Mouse (Mus musculus) thymus, postnatal 25 days (tissue): ENCODE results near the gene Rps6kl1.

Experiments
- DNase-seq: peaks from one replicate; pipeline ENCODE4 v3.0.0; 2022

The Rps6kl1 gene

DNA sequence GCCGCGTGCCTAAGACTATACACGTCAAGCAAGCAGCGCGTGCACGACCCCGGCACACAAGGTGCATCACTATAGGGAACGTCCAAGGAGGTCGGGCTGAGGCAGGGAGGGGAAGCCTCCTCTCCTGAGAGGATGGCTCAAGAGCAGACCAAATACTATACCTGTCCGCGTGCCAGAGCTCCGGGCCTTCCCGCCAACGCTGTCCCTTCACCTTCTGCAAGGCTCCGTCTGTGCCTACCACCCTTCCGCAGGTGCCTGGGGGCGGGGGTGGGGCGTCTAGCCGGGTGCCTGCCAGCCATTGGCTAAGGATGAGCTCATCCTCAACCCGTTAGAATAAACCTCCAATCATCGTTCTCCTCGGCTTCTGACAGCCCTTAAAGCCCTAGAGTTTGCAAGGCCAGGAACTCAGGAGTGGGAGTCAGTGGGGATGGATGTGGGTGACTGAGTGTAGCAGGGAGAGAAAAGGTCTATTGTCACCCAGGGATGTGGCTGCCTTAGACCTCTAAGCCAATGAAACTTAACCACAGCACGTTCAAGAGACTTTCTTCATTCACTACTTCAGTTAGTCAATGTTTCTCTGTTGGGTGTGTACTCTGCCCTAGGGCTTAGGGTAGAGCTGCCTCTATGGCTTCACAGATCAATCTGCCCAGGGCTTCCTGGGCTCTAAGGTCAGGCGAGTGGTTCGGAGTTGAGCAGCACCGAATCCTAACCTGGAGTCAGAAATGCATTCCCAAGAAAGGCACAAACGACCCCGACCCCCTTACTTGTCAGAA is at the start of gene Rps6kl1:
Gene Rps6kl1, minus strand, starts transcription at position 263 of the 773 bp plus-strand sequence.
- peak; percentile 79 for DNase-seq

DNA sequence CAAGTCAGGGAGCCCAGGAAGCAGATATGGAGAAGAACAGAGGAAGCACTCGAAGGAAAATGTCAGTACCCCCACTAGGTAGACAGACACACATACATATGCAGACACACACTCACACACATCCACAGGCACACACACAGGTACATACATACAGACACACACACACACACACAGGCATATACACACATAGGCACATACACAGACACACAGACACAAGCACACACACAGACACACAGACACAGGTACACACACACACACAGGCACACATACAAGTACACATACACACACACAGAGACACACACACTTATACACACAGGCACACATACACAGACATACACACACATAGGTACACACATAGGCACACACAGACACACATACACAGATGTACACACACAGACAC is 48.9 kb upstream of the Rps6kl1 start:
- no peak for DNase-seq

DNA sequence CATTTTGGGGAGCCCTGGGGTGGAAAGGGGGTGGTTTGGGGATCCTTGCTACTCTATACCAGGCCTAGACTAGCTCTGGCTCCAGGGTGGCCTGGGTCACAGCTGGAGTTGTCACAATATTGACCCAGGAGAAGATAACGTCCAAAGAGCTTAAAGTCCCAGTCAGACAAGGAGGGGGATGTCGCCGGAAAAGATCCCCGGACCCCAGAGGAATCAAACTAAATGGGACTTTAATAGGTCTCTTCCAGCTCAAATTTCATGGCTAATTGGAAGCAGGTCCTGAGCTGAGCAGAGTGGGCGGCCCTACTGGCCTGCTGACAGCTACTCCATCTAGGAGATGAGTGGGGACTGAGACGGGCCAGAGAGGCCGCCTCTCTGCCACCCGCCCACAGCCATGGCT is 46.9 kb upstream of the Rps6kl1 start:
- DNase-seq: no peak

DNA sequence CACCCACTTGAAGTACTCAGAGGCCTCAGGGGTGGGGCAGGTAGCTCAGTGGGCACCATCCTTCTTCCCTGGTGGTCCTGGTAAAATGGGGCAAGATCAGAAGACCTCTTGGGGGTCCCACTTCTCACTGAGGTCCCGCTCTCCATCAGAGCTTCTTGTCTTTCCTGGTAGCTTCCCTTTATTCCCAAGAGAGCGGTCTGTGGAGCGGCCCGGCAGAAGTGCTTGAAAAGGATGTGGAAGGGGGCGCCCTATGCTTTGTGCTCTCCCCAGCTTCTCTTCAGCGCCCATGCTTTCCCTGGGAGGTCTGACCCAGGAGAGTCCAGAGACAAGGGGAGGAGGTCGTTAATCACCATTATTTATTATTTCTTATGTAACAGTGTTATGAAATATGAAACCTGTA is 46.3 kb upstream of the Rps6kl1 start:
- no peak for DNase-seq

DNA sequence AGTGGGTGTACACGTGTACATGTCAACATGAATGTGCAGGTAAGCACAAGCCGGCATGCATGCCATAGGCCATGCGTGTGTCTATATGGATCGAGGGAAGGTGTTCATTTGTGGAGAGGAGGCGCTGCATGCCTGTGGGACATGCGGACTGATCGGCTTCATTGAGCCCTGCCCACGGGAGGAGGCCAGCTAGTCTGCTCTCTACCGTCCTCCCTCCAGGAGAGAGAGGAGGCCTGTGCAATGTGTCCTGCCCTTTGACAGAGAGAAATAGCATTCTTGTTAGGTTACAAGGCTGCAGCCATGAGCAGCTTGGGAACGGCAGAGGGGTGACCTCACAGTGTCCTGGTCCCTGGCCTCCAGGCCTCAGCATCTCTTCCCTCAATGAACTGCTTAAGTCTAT is 45.1 kb upstream of the Rps6kl1 start:
- DNase-seq: no peak

DNA sequence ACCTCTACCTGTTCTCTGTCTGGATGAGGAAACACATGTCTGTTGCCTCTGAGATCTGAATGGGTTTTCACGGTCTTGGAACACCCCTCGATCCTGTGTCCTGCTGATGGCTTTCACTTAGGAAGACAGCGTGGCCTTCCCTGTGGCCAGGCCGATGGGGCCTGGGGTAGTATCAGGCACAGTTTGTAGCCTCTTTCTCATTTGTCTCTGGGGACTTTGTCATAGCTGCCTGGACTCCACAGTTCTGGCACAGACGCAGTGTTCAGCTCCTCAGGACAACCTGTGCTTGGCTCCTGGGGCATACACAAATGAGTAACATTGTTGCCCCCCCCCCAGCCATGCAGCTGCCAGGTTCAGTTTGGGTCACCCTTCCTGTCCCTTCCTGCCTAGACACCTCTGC is 44.0 kb upstream of the Rps6kl1 start:
- DNase-seq: no peak

DNA sequence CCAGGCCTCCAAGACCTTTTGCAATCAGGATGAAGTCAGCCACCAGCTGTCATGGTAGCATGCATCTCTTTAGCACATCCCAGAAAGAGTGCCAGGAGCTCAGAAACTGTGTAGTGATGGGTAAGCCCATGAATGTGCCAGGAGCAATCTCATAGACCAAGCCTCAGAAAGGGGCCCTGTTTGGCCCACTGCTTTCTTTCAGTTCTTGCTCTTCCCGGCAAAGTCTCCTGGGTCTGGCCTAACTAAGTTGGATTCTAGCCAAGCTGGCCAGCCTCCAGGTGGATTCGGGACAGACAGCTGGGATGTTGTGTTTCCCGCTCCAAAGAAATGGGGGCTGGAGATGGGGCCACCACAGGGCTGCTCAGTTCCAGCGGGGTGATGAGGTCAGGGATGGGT is 43.6 kb upstream of the Rps6kl1 start:
- DNase-seq: no peak

DNA sequence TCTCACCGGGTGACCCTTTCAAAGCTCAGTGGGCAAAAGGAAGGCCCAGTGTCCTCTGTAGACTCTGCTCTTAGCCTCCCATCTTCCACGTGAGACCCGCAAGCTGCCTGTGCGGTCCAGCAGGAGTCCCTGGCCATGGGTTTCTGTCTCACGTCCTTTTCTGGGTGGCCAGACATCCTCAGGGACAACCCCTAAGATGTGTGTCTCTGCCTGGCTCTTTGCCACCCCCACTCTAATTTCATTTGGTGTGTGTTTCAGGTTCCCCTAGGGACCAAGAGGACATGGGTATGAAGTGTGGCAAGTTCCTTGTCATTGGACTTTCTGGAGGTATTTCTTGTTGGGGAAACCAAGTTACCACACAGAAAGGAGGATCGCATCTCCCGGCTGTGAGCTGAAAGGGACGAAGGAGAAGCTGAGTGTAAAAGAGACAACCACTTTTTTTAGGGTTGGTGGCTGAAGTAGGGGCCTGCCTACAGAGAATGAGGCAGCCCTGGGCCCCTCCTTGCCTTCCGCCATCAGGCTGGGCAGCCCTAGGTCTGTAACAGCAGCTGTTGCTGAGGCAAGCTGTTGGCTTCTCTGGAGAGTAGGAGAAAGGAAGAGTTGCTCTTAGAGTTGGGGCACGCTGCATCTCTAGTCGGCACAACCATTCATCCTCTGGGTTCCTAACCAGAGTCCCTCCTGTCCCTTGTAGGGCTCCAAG is 43.0 kb upstream of the Rps6kl1 start:
- no peak for DNase-seq

DNA sequence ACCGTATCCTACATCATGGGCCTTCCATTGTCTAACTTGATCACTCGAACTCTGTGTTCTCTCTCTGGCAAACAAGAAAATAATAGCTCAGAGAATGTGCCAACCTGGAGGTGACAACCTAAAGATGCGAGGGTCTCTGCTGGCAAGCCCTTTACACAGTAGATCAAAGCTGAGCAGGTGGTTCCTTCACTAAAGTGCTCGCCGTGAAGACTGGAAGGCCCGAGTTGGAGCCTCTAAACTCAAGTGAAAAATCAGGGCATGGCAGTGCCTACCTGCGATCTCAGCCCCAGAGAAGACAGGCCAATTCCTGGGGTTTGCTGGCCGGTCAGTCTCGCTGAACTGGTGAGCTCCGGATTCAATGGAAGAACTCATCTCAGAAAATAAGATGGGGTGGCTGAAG is 42.1 kb upstream of the Rps6kl1 start:
- DNase-seq: no peak

DNA sequence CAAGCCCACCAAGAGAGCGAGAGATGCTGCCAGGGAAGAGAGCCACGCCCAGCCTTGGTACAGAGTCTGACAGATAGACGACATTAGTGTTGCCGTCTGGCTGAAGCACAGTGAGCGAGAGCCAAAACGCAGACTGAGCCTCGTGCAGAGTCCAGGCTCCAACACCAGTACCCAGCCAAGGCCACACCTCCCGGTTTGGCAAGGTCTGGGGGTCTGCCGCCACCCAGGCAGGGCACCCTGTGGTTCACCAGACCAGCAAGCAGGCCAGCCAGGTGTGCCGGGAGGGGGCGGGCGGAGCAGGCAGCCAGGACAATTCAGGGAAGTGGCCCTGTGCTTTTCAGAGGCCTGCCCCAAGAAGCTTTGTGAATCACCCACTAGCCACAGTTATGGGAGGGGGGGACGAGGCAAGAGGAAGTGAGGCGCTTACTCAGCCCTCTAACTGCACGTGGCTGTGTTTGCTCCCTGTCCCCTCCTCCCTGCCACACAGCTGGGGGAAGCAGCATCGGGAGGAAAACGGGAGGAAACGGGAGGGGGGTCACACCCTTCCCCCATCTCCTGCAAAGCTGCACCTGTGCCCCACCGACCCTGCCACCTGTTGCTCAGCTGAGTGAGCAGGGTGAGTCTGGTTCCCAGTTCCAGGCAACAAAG is 41.5 kb upstream of the Rps6kl1 start:
- DNase-seq: peak; percentile 78

DNA sequence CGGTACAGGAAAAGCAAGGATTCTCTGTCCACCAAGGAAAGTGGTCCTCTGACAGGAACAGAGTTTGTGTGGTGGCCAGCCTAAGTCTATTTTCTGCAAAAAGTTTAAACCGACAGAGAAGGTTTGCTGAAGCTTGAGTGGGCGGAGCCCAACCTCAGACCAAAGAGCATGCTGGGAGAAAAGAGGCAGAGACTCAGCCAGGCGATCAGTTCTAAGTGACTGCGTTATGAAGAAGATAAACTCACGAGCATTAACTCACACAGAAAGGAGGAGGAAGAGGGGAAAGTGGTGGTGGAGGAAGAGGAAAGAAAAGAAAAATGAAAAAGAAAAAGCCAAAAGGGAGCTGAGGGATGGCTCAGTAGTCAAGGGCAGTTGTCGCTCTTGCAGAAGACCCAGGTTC is 39.2 kb upstream of the Rps6kl1 start:
- DNase-seq: no peak

DNA sequence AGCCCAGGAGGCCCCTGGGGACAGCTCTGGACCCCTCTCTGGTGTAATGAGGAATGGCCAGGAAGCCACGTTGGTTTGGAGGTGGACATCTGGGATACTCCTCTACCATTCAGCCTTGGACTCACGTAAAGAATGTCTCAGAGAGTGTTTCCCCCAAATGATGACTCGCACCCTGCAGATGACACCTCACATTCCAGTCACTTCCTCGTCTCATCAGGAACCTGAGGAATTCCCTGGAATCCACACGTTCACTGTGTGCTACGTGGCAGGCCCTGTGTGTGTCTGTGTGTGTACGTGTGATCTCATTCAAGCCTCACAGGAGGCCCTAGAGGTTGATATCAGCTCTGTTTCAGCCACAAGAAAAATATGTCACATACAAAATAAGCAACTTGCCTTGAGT is 35.3 kb upstream of the Rps6kl1 start:
- DNase-seq: no peak

DNA sequence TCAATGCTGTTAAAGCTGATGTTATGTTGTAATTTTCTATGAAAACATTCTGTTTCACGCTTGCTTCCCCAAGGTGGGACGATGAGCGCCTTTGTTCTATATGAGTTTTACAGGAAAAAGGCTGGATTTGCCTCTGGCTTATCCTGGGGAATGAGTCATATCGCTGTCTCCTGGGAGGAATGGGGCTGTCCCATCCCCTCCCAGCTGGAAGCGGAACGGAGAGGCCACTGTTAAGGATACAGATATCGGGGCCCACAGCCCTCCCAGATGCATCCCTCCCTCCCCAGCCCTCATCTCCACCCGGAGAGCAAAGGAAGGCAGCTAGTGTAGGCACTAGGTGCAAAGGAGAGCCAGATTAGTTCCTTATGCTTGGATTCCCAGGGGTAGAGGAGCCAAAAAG is 34.7 kb upstream of the Rps6kl1 start:
- no peak for DNase-seq

DNA sequence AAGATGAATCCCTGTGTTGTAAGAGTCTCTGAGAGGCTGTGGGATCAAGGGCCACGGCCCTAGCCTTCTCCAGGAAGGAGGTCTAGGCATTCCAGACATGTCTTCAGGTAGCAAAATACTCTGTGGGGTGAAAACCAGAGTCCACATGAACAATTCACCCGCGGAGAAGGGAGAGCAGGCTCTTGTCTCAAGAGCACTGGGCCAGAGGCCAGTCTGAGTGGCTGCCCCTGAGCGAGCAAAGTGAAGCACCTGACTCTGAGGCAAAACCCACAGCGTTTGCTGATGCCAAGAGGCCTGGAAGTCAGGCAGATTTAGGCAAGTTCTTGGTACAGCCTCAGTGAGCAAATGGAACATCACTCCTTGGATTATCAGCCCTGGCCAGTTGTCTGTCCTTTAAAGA is 33.1 kb upstream of the Rps6kl1 start:
- DNase-seq: no peak

DNA sequence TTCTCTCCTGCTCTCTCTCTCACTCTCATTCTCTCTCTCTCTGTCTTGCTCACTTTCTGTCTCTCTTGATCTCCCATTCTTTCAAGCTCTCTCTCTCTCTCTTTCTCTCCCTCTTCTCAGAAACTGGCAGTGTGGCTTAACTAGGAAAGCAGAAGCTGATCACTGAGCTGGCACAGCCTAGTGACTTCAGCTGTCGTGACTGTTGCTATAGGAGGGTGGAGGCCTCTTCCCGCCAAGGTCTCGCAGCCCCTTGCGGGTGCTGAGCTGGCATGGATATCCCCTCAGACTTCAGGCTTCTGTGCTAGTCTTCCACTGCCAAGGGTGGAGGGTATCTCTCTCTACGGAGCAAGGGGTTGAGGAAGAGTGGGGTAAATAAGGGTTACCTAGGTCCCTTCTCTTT is 31.8 kb upstream of the Rps6kl1 start:
- DNase-seq: no peak

DNA sequence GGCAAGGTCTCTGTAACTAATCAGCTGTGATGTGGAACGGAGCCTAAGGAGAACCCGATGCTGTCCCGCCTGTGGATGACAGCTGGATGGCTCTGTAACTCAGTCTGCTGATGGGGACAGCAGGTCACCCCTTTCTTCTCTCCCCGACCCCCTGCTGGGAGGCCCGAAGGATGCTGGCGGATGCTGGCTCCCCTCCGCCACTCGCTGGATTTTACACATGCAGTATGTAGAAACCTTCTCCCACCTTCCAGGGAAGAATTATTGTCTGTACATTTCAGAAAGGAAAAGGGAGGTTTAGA is 31.2 kb upstream of the Rps6kl1 start:
- no peak for DNase-seq

DNA sequence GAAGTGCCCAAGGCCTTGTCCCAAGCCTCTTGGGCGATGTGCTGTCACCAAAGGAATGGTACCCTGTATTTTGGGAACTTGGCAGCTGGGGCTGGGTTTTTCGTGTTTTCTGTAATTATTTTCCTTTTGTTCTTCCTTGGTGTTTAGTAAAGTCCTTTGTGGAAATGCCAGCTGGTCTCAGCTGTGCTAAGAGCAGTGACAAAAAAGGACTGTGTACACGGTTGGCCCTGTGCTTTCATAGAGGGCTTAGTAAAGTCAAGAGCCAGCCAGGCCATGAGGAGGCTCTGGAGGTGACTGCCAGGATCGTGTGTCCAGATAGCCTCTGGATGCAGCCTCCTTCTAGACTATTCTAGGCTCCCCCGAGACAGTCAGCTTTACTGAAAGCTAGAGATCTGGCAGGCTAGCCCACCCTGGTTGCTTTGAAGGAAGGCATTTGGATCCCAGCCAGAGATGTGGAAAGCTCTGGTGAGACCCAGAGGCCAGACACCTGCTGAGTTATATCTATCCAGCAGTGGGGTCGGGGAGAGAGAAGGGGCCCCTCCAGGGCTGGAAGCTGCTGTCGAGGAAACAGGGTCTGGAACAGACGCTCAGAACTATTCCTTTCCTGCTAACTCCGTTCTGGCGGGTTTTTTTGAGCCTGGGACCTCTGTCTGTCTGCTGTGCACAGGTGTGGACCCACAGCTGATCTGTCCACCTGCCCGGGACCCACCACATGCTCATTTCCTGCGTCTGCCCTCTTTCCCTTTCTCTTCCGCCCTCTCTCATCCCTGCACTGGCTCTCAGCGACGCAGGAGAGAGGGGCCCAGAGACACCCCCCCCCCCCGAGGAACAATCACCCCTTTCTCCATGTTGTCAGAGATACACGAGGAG is 30.6 kb upstream of the Rps6kl1 start:
- DNase-seq: no peak

DNA sequence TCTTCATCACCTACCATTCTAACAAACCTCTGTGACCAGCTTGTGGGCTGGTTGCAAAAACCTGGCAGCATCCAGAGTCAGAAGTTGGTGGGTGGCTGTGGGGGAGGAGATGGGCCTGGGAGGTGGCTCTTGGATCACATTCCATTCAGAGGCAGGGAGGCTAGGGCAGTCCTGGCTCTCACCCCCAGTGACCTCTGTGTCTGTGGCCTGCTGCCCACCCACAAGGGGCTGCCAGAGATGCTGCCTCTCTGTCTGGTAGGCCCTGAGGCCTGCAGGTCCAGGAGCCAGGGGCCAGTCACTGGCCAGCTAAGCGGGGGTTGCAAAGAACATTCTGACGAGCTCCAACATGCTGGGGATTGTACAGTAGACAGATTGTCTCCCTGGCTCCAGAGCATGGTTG is 27.2 kb upstream of the Rps6kl1 start:
- no peak for DNase-seq

DNA sequence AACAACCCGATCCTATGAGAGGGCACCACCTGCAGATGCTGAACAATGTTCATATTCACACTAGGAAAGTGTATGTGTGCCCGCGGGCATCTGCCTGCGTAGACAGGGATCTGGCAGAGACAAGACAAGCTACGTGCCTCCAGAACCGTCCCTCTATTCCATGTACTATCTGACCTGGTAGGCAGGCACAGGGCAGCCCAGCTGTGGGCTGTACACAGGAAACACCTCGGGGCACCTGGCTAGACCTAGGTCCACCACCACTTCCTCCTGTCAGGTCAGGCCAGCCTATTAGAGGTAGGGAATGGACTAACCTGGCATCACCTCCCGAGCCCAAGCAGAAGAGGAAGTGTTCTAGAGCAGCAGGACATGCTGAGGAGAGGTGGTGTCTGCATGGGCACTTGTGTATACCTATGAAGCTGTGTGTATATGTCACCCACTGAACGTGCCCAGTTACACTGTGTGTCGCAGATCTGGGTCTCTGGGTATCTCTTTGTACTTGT is 26.7 kb upstream of the Rps6kl1 start, which contains the start of gene Pgf:
Gene Pgf, minus strand, starts transcription at position 51 of the 500 bp plus-strand sequence.
- no peak for DNase-seq

DNA sequence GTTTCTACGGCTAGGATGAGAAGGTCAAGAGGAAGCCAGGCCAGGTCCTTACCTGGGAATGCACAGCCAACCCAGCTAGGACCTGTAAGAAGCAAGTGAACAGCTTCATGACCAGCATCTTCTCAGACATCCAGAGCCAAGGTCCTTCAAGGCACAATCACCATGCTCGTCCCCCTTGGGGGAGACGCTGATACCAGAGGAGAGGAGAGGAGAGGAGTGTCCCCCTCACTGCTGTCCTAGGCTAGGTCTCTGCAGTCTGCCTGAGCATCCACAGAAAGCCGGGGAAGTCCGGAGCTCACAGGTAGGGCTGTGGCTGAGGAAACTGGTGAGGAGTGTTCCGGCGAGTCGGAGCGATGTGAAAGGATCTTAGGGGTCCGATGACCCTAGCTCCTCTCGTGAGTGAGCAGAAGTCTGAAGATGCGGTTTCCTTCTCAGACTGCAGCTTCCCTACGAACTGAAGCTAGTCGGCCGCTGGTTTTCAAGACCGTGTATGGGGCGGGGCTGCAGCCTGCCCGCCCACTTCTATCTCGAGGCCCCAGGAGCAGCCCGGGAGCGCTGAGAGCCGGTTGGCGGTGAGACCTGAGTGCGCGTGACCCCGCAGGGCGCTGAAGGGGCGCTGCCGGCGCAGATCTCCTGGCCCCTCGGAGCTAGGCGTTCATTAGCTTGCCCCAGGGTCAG is 25.9 kb upstream of the Rps6kl1 start:
- DNase-seq: peak; percentile 62

DNA sequence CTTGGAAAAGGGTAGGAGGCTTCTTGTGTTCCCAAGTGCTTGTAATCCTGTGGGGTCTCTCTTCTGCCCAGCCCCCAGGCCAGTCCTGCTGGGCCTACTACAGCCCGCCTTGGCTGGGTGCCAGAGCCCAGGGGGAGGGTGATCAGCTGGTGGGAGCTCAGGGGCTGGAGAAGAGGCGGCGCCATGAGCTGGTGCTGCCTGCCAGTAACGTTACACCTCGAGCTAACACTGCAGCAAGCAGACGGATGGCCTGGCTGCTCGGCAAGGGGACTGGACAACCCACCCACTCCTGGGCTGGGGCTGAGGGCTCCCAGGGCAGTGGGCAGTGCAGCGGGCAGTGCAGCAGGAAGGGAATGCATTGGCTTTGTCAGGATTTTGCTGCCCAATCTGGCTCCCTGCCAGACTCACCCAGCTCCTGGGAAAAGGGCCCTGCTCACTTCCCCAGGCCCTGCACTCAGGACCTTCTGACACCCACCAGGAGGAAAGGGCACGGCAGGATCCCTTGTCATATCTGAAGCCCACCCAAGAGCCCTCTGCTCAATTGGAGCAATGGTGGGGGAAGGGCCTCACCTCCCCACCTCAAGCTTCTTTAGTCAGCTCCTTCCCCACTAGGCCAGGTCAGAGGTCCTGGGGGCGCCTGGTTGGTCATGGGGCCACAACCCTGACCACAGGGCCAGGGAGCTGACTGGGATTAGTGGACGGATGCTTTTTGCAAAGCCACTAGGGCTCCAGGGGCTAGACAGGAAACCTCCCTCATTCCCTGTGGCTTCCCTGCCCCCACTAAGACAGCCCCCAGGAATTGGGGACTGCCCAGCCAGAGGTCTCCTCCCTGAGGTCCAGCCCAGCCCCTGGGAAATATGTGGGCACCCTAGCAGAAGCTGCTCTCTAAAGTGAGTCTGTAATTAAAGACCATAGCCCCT is 25.1 kb upstream of the Rps6kl1 start:
- DNase-seq: no peak
